Mouse (Mus musculus) cerebellum, postnatal 4 days (tissue): ENCODE results near the gene Igsf8.

Experiments
- DNase-seq, 2 experiments: peaks; one replicate each; pipeline ENCODE4 v3.0.0; 2022; ENCODE audit warnings: low spot score in 2 of 2, mixed read lengths in 1 of 2

The Igsf8 gene

DNA sequence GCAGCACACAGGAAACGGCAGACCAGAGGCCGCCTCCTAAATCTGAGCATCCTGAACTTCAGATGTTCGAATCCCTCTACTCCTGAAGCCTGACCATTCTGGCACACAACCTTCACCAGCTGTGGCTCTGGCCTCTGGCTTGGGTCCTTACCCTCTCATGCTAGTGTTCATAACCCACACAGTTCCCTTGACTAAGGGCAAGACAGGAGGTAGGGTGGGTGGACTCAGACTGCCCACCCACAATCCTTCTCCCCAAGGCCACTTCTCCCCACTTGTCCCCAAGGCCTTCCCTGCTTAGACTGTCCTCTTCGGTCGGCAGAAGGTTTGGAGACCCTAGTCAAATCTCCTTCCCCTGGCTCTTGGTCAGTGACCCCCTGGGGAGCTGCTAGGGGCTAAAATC is 88.1 kb downstream of the Igsf8 start:
- DNase-seq: no peak

DNA sequence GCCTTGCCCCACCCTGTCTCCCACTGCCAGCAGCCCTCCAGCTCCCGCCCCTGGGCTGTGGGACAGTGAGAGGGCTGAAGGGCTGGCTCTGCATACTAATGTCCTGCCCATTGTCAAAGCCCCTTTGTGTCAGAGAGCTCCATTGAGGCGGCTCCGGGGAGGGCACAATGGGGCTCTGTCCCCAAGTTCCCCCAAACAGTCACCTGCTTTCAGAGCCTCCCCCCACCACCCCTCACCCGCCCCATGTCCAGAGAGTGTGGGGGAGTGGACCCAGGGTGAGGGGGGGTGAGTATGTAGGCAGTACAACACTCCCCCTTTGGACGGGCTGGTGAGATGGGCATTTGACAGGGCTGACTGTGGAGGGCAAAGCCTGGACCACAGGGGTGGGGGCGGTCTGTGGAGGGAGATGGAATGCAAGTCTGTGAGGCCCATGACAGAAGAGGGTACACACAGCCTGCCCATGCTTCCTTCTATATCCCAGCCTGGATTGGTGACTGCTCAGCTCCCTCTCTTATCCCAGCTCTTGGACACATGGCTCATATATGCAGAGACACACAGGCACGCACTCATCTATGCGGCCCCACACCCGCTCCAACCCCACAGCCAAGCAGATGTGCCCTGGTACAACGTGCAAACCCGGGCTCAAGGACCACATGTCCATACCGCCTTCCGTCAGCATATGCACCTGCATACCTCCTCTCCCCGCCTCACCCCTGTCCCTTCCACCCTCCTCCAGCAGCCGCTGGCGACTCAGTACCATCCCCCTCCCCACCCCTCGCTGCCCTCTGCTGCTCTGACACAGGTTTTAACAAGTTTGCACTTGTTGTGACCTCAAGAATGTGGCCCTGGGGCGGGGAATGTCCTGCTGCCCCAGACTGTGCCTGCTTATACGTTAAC is 88.7 kb downstream of the Igsf8 start:
- DNase-seq: peak in 1 of 2 experiments; percentile 47

DNA sequence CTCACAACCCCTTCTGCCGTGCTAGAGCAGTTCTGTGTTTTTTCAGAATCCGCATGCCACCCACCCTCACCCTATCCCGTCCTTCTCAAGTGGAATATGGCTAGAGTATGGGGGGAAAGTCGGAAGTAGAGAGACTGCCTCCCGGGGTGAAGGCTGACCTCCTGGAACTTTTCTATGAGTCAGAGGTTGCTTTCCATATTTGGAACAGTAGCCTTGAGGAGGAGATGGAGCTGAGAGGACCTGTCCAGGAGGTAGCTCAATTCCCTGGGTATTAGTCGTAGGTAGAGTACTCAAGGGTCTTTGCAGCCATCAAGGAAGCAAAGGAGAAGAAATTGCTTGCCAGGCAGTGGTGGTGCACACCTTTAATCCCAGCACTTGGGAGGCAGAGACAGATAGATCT is 90.6 kb downstream of the Igsf8 start:
- no peak for DNase-seq

DNA sequence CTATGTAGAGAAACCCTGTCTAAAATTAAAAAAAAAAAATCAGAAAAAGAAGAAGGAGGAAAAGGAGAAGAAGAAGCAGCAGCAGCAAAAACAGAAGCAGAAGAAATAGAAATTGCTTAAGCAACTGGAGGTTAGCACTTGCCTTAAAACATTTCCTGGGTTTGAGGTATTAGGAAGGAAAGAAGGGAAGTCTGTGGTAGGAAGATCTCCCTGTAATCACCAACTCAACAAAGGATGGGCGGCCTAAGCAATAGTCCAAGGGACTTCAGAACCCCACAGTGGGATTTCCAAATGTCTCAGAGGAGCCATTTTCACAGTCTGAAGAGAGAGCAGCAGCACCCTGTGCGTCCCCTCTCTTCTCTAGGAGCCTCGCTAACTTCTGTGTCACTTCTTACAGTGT is 91.0 kb downstream of the Igsf8 start:
- no peak for DNase-seq

DNA sequence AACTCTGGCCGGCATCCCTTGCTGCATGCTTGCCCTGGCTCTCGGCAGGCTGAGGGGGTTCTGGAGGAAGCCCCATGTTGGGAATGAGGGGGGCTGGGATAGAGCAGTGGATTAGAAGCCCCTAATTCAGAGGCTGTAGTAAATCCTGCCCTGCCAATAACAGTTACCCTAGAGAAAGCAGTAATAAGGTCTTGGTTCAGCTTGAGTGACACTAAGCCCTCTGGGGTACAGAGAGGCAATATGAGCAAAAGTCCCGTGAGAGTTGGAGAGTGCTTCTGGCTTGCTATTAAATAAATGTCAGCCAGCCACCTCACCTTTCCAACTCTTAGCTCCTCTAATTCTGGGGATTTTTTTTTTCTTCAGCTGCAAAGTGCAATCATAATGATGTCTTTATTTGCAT is 93.9 kb downstream of the Igsf8 start:
- no peak for DNase-seq

DNA sequence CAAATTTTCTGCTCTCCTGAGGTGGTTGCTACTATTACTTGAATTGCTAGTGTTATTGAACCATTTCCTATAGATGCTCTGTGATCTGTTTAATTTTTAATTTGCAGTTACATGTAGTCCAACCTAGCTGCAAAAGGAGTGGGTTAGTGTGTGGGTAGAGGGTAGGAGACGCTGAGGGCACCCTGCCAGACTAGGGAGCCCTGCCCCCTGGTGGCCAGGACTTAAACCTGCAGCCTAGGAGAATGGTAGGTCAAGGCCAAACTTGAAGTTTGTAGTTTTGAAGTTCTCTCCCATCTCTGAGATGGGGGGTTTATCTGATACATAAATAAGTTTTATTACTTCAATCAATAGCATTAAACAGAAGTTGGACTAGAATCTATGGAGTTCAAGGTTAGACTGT is 96.1 kb downstream of the Igsf8 start:
- DNase-seq: peak; percentile 54 to 77

DNA sequence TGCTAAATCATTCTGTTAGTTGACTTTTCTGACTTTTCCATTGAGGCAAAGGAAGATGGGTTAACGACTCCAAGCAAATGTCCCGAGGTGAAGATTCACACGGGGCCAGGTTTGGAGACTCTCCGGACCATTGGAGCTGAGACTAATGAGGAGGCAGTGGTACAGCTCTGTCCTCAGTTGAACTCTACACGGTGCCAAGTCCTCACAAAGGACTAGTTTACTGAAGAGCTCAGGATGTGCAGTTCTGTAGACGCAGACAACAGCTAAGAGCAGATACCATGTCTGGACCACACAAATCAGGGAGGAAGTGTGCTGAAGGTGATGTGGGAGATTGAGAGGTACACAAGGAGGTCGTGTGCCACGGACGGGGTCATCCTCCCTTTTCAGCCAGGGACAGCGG is 96.9 kb downstream of the Igsf8 start:
- DNase-seq: no peak

DNA sequence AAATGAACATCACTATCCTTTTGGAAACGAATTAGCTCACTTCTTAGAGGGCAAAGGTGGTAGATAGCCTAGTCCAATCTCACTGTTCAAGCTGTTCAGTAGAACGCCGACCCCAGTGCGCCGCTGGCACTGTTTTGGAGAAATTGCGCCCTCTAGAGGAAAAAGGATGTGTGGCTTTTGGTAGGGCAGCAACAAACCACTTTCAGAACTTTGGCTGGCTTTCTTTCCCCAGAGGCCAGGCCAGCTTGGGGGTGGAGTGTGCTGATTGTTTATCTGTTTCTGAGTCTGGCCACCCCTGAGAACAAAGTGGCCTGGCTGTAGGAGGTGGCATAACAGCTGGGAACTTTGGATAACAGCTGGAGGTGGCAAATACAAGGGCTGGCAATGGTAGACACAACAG is 103.2 kb downstream of the Igsf8 start:
- peak in 1 of 2 experiments; percentile 65 for DNase-seq

DNA sequence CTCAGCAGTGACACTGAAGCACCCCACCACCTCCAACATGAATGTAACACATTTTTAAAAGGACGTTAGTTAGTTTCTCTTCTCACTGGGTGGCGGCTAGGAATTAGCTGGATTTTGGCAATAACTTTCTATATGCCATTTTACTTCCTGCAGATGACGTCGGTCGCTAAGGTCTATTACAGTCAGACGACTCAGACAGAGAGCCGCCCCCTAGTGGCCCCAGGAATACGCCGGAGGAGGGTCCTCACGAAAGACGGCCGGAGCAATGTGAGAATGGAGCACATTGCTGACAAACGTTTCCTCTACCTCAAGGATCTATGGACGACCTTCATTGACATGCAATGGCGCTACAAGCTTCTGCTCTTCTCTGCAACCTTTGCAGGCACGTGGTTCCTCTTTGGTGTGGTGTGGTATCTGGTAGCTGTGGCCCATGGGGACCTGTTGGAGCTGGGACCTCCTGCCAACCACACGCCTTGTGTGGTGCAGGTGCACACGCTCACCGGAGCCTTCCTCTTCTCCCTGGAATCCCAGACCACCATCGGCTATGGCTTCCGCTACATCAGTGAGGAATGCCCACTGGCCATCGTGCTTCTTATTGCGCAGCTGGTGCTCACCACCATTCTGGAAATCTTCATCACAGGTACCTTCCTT is 107.5 kb downstream of the Igsf8 start:
- DNase-seq: peak; percentile 44 to 67
